Mouse (Mus musculus): ENCODE data around the gene Epm2a. TPM values are rescaled to one million over a fixed set of nuclear protein-coding genes. Genes with fewer than 3 reads are reported as not detected.

Gene Epm2a
- 4.8 TPM for polyA plus RNA-seq (2014; fragmentation: Illumina TruSeq; extraction: RNeasy Lipid Tissue Mini Kit (QIAGEN cat#74804); ENCODE audit: low read depth, low replicate concordance)

GRCm38 (mm10) chr10:11343205-11344141 is at the start of gene Epm2a:
Epm2a (plus strand) TSS chr10:11343404.

Other genes starting within 250 kb of the Epm2a start
- gene Shprh, start 194.0 kb upstream of the Epm2a start, polyA plus RNA-seq (2014; fragmentation: Illumina TruSeq; extraction: RNeasy Lipid Tissue Mini Kit (QIAGEN cat#74804); ENCODE audit: low read depth, low replicate concordance), result 12.8 TPM
- gene Fbxo30, start 62.1 kb upstream of the Epm2a start, polyA plus RNA-seq (2014; fragmentation: Illumina TruSeq; extraction: RNeasy Lipid Tissue Mini Kit (QIAGEN cat#74804); ENCODE audit: low read depth, low replicate concordance), result 469 TPM

Measured in testis, adult 10 weeks (tissue).